Mouse (Mus musculus) myocyte (in vitro differentiated cells): ENCODE data around the gene Gm20388. TPM values are rescaled to one million over a fixed set of nuclear protein-coding genes. Genes with fewer than 3 reads are reported as not detected.

Experiments
- H3K27me3 ChIP-seq: one replicate; pipeline ENCODE4 v1.6.1; 2011; ENCODE audit not compliant: control insufficient read depth, insufficient read depth, insufficient read length
- H3K36me3 ChIP-seq: one replicate; pipeline ENCODE4 v1.6.1; 2011; ENCODE audit not compliant: control insufficient read depth, insufficient read depth
- H3K4me2 ChIP-seq: one replicate; pipeline ENCODE4 v1.6.1; 2011; ENCODE audit warnings: low read depth, control low read depth
- H3K4me3 ChIP-seq: one replicate; pipeline ENCODE4 v1.5.1; 2011; ENCODE audit warnings: mild to moderate bottlenecking, control low read depth, moderate library complexity
- H3K79me2 ChIP-seq: one replicate; pipeline ENCODE4 v1.6.1; 2011; ENCODE audit not compliant: control insufficient read depth, insufficient read depth
- H3ac ChIP-seq: one replicate; pipeline ENCODE4 v1.6.1; 2011; ENCODE audit not compliant: control insufficient read depth, insufficient read length
- CEBPB ChIP-seq: IDR thresholded peaks from 2 replicates; pipeline ENCODE4 v1.6.1; 2011; ENCODE audit warnings: mild to moderate bottlenecking, moderate library complexity; ENCODE audit not compliant: poor library complexity, insufficient read depth, severe bottlenecking
- E2F4 ChIP-seq: IDR thresholded peaks from one replicate; pipeline ENCODE4 v1.6.1; 2011; ENCODE audit warnings: mild to moderate bottlenecking, control low read depth, moderate library complexity; ENCODE audit not compliant: insufficient read depth
- MAX ChIP-seq: IDR thresholded peaks from one replicate; pipeline ENCODE4 v1.6.1; 2011; ENCODE audit warnings: low read depth, mild to moderate bottlenecking, control low read depth
- MYOD1 ChIP-seq, 3 experiments: IDR thresholded peaks; one replicate each; pipeline ENCODE4 v1.6.1; 2011; ENCODE audit warnings: control low read depth in 2 of 3, low read depth in 2 of 3, mild to moderate bottlenecking in 2 of 3, moderate library complexity in 1 of 3; ENCODE audit not compliant: insufficient read length in 2 of 3, control insufficient read depth in 1 of 3
- MYOG ChIP-seq, 3 experiments: IDR thresholded peaks; one replicate each; pipeline ENCODE4 v1.6.1; 2011; ENCODE audit warnings: control low read depth in 2 of 3, low read depth in 2 of 3, mild to moderate bottlenecking in 2 of 3; ENCODE audit not compliant: insufficient read length in 2 of 3, control insufficient read depth in 1 of 3, insufficient read depth in 1 of 3
- POLR2A ChIP-seq: IDR thresholded peaks from one replicate; pipeline ENCODE4 v1.6.1; 2011; ENCODE audit warnings: low read depth, mild to moderate bottlenecking, control low read depth, moderate library complexity; ENCODE audit not compliant: insufficient read length
- POLR2AphosphoS2 ChIP-seq: IDR thresholded peaks from one replicate; pipeline ENCODE4 v1.6.1; 2011; ENCODE audit warnings: low read depth, control low read depth; ENCODE audit not compliant: insufficient read length
- REST ChIP-seq: IDR thresholded peaks from one replicate; pipeline ENCODE4 v1.6.1; 2011; ENCODE audit warnings: mild to moderate bottlenecking, control low read depth, moderate library complexity; ENCODE audit not compliant: insufficient read depth, insufficient read length
- SRF ChIP-seq: IDR thresholded peaks from one replicate; pipeline ENCODE4 v1.6.1; 2011; ENCODE audit warnings: low read depth; ENCODE audit not compliant: control insufficient read depth, insufficient read length
- TCF12 ChIP-seq: IDR thresholded peaks from one replicate; pipeline ENCODE4 v1.6.1; 2011; ENCODE audit warnings: mild to moderate bottlenecking, control low read depth; ENCODE audit not compliant: poor library complexity, insufficient read depth, severe bottlenecking
- TCF3 ChIP-seq: IDR thresholded peaks from one replicate; pipeline ENCODE4 v1.6.1; 2011; ENCODE audit warnings: low read depth, control low read depth; ENCODE audit not compliant: insufficient read length
- USF1 ChIP-seq: IDR thresholded peaks from one replicate; pipeline ENCODE4 v1.6.1; 2011; ENCODE audit warnings: low read depth, mild to moderate bottlenecking, control low read depth, moderate library complexity
- polyA plus RNA-seq: library from polyadenylated mRNA; unstranded; fragments of >200 nt; fragmentation: generic; extraction: Trizol; gene quantifications from one replicate; pipeline ENCODE4 v1.2.1, GENCODE M21; 2012; ENCODE audit warnings: missing spikeins

Gm20388 gene
- polyA plus RNA-seq, 1 experiment = 15.3 TPM

DNA sequence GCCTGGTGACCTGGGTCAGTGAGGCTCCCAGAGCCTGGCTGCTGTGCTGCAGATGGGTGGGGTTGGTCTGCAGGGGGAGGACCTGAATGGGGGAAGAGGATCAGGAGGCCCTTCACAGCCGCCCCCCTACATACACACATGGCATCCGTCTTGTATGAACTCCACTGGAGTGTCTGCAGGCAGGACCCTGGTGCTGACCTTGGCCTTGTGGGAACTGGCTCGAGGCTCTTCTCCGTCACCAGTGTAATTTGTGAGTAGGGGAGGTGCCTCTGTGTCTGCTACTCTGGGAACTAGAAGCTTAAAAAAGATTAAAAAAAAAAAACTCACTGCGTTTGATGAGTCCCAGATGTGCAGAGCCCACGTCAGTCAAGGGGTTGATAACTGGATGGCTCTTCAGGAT is 83.9 kb downstream of the Gm20388 start:
- Histone ChIP-seq H3K79me2 (no peaks in the 10 kb centered on the region), H3K36me3 (no peaks in the 10 kb centered on the region), H3ac (no peak overlapping the region), H3K4me2 (no peak overlapping the region), H3K27me3 (peaks cover 32% of the 10 kb centered on the region), H3K4me3 (no peak overlapping the region)
- TF ChIP-seq POLR2AphosphoS2 (no peak), E2F4 (no peak), TCF3 (no peak), SRF (no peak), REST (no peak), POLR2A (no peak), CEBPB (no peak)

DNA sequence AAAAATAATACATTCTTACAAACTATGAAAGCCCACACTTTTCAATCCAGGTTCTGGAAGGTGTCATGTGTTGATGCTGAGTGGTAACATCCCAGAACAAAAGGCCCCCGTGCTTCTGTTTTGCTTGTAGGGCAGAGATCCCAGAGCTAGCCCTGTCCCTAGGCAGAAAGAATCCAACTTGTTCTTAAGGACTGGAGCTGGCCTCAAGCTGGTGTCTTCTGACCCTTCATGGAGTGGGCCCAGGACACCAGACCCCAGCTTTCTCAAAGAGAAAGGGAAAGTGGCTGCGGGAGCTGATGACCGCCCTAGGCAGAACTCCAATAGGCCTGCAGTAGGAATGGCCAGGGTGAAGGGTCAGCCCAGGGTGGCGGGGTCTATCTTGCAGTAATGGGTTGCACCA is 86.6 kb downstream of the Gm20388 start:
- Histone ChIP-seq H3ac (no peak overlapping the region), H3K27me3 (peaks cover 22% of the 10 kb centered on the region), H3K4me3 (no peak overlapping the region), H3K36me3 (no peaks in the 10 kb centered on the region), H3K79me2 (no peaks in the 10 kb centered on the region), H3K4me2 (no peak overlapping the region)
- no peak for TF ChIP-seq USF1
- TF ChIP-seq TCF3 = no peak
- no peak for TF ChIP-seq TCF12
- no peak for TF ChIP-seq MYOG (IDR thresholded peaks at IDR 0.05; ENCODE audit: control insufficient read depth in 1 of 3, insufficient read depth in 1 of 3, insufficient read length in 2 of 3, low read depth in 2 of 3)
- TF ChIP-seq POLR2AphosphoS2 = no peak
- TF ChIP-seq CEBPB = no peak
- TF ChIP-seq REST = no peak
- TF ChIP-seq SRF = no peak
- no peak for TF ChIP-seq POLR2A
- no peak for TF ChIP-seq MAX

DNA sequence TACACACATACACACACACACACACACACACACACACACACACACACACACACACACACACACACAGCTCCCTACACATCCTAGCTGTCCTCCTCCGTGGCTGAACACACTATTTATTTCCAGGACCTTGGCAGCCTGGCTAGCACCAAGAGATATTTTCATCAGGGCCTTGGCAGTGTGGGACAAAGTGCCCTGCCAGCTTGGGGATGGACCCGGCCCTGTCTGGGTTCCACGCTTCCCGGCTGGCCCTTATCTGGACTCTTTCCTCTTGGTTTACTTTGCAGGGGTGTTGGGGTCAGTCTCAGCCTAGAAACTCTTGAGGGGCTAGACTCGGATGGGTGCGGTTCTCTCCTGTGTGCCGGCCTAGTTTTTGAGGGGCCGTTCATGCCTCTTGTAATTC is 89.8 kb downstream of the Gm20388 start:
- H3K4me3 ChIP-seq = no peak overlapping the region
- no peak overlapping the region for H3K4me2 ChIP-seq
- H3K36me3 ChIP-seq = no peaks in the 10 kb centered on the region
- TF ChIP-seq SRF (no peak), CEBPB (no peak), POLR2A (no peak), TCF3 (no peak), MYOG (IDR thresholded peaks at IDR 0.05; ENCODE audit: control insufficient read depth in 1 of 3, insufficient read depth in 1 of 3, insufficient read length in 2 of 3, low read depth in 2 of 3) (no peak), REST (no peak), USF1 (no peak), E2F4 (no peak), POLR2AphosphoS2 (no peak), TCF12 (no peak), MAX (no peak), MYOD1 (IDR thresholded peaks at IDR 0.05; ENCODE audit: control insufficient read depth in 1 of 3, insufficient read length in 2 of 3, low read depth in 2 of 3) (no peak)
- no peaks in the 10 kb centered on the region for H3K27me3 ChIP-seq
- no peak overlapping the region for H3ac ChIP-seq
- no peaks in the 10 kb centered on the region for H3K79me2 ChIP-seq

DNA sequence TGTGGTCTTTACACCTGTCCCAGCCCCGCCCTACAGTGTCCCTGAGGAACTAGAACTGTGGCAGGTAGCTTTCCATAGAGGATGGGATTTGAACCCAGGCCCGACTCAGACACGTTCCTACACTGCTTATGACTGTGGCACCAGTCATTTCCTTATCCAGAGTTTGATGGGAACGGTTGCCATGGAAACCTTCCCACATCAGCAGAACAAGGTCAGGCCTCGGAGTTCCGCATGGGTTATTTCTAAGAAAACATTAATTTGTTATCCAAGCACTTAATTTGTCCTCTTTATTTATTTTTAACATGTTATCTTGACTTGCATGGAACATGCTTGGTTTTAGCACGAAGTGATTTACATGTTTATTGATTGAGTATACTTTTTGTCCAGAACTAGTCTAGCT is 91.1 kb downstream of the Gm20388 start:
- H3K4me3 ChIP-seq = no peak overlapping the region
- TF ChIP-seq MYOG (IDR thresholded peaks at IDR 0.05; ENCODE audit: control insufficient read depth in 1 of 3, insufficient read depth in 1 of 3, insufficient read length in 2 of 3, low read depth in 2 of 3) = no peak
- no peak for TF ChIP-seq POLR2AphosphoS2
- TF ChIP-seq POLR2A = no peak
- TF ChIP-seq E2F4 = no peak
- TF ChIP-seq USF1 = no peak
- no peak for TF ChIP-seq SRF
- no peak for TF ChIP-seq CEBPB
- no peak for TF ChIP-seq MAX
- no peak for TF ChIP-seq MYOD1 (IDR thresholded peaks at IDR 0.05; ENCODE audit: control insufficient read depth in 1 of 3, insufficient read length in 2 of 3, low read depth in 2 of 3)
- no peak for TF ChIP-seq TCF12
- TF ChIP-seq TCF3 = no peak
- TF ChIP-seq REST = no peak
- H3K4me2 ChIP-seq = no peak overlapping the region
- no peaks in the 10 kb centered on the region for H3K27me3 ChIP-seq
- no peaks in the 10 kb centered on the region for H3K79me2 ChIP-seq
- no peak overlapping the region for H3ac ChIP-seq
- no peaks in the 10 kb centered on the region for H3K36me3 ChIP-seq

DNA sequence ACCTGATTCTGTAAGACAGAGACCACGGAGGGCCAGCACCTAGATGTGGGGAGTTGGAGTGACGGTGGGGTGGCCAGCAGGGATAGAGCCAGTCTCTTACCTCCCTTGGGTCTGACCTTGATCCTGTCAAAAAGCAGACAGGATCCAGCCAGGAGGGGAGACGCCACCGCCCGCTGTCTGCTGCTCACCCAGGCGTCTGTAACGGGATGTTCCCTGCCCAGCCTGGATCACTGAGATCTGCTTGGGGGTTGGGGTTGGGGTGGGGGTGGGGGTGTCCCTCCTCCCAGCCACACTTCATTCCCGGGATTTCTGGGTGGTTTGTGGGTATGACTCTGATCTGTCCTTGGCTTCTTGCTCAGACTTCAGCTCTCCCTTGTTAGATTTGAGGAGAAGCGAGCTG is 91.7 kb downstream of the Gm20388 start:
- Histone ChIP-seq H3K79me2 (no peaks in the 10 kb centered on the region), H3K4me3 (no peak overlapping the region), H3K4me2 (no peak overlapping the region), H3ac (no peak overlapping the region), H3K27me3 (no peaks in the 10 kb centered on the region), H3K36me3 (no peaks in the 10 kb centered on the region)
- TF ChIP-seq E2F4 (no peak), POLR2AphosphoS2 (no peak)
